8 mouse cellular contexts compared by ENCODE assay signal in genomic region chr12:5136300-5136699, GRCm38 (mm10).
DNase-seq lines count a peak whose midpoint lies in the region; ATAC-seq and TF ChIP-seq lines count a peak whose summit lies in the region.

No protein-coding gene starts in this region.

- H3K9ac ChIP-seq in heart, postnatal 0 days (replicated peaks; ENCODE audit: low read depth, low read length) = no peak overlapping the region

- H3K4me2 ChIP-seq in heart, postnatal 0 days (ENCODE audit: low read depth, low read length) = no peak overlapping the region

- TF ChIP-seq CTCF in heart, postnatal 0 days (IDR thresholded peaks at IDR 0.05; ENCODE audit: low read depth) = peak; percentile 79

- ATAC-seq in heart, postnatal 0 days (ENCODE audit: insufficient read depth, low read depth) = no peak

- DNase-seq in heart, adult 8-10 months (ENCODE audit: low spot score) = peak; percentile 38
- DNase-seq in heart, adult 11 months = no peak
- DNase-seq in ZHBTc4 (ENCODE audit: low read depth, low spot score) = peak; percentile 89
- peak; percentile 57 to 66 for DNase-seq in cerebellum, postnatal 36 days
- peak; percentile 69 for DNase-seq in heart, postnatal 0 days (ENCODE audit: low spot score)
- peak; percentile 45 for DNase-seq in layer of hippocampus, adult 9-11 months
- DNase-seq in midbrain, embryonic 10.5 days (ENCODE audit: low spot score) = peak; percentile 69
- DNase-seq in splenic B cell, adult 2 months (ENCODE audit: low read depth, low spot score) = peak; percentile 25

- H3K4me1 ChIP-seq in heart, postnatal 0 days (ENCODE audit: control insufficient read depth, insufficient read depth) = no peaks in the 10 kb centered on the region
- no peaks in the 10 kb centered on the region for H3K4me1 ChIP-seq in midbrain, embryonic 10.5 days

- H3K4me3 ChIP-seq in heart, postnatal 0 days (ENCODE audit: low read depth, low read length) = no peak overlapping the region
- H3K4me3 ChIP-seq in midbrain, embryonic 10.5 days = no peak overlapping the region

- H3K9me3 ChIP-seq in heart, postnatal 0 days (replicated peaks; ENCODE audit: control insufficient read depth, low read length) = no peaks in the 10 kb centered on the region
- H3K9me3 ChIP-seq in midbrain, embryonic 10.5 days (replicated peaks) = no peaks in the 10 kb centered on the region

- H3K27me3 ChIP-seq in heart, postnatal 0 days (ENCODE audit: control insufficient read depth, insufficient read depth, low read length) = no peaks in the 10 kb centered on the region
- H3K27me3 ChIP-seq in midbrain, embryonic 10.5 days (ENCODE audit: low read depth, poor library complexity, severe bottlenecking) = no peaks in the 10 kb centered on the region
- no peaks in the 10 kb centered on the region for H3K27me3 ChIP-seq in splenic B cell, adult 2 months (ENCODE audit: control insufficient read depth, insufficient read depth, low read length, poor library complexity, severe bottlenecking)

- no peak overlapping the region for H3K27ac ChIP-seq in heart, postnatal 0 days (ENCODE audit: low read depth)
- no peak overlapping the region for H3K27ac ChIP-seq in midbrain, embryonic 10.5 days (replicated peaks)

- H3K36me3 ChIP-seq in heart, postnatal 0 days (replicated peaks; ENCODE audit: control insufficient read depth, insufficient read depth, low read length) = no peaks in the 10 kb centered on the region
- H3K36me3 ChIP-seq in midbrain, embryonic 10.5 days = peaks cover 5% of the 10 kb centered on the region; the same call in 1 of the 2 replicates
- H3K36me3 ChIP-seq in splenic B cell, adult 2 months (ENCODE audit: control insufficient read depth, insufficient read depth, low read length, poor library complexity, severe bottlenecking) = no peaks in the 10 kb centered on the region

- 32% methylated on average over 4 of the region's 4 CpGs for WGBS in heart, postnatal 0 days
- 24% methylated on average over 4 of the region's 4 CpGs for WGBS in midbrain, embryonic 10.5 days

- TF ChIP-seq EP300 in heart, postnatal 0 days (IDR thresholded peaks at IDR 0.05; ENCODE audit: low read depth) = no peak
